Mouse (Mus musculus) ES-Bruce4 (cell line): ENCODE measurements around the gene Arhgap45.

Source experiments
- CTCF ChIP-seq: IDR thresholded peaks from one replicate; pipeline ENCODE4 v1.8.1; 2011; ENCODE audit warnings: low read depth, low read length
- EP300 ChIP-seq: IDR thresholded peaks from 2 replicates; pipeline ENCODE4 v1.6.1; 2011; ENCODE audit warnings: low read depth, low read length; ENCODE audit not compliant: insufficient read depth

GRCm38 (mm10) chr10:80076386-80076785, 59.9 kb downstream of the Arhgap45 start:
- TF ChIP-seq CTCF = no peak
- TF ChIP-seq EP300 = no peak
